Mouse (Mus musculus) heart, embryonic 10.5 days (tissue): Measurements from ENCODE around the gene Stk19. TPM values are rescaled to one million over a fixed set of nuclear protein-coding genes. Genes with fewer than 3 reads are reported as not detected.
"Not testable (repeated sequence)": the region's sequence is repeated elsewhere in the genome, so short reads cannot be mapped to it uniquely, and the experiment has no call there.

ENCODE experiments used
- DNase-seq: peaks from one replicate; pipeline ENCODE4 v3.0.0-alpha.2; 2017; ENCODE audit warnings: low spot score
- H3K27ac ChIP-seq: fragments of 300-500 bp; sonication (generic); 2 replicates; pipeline ENCODE4 v1.5.1; 2016; ENCODE audit warnings: mild to moderate bottlenecking
- H3K27me3 ChIP-seq: fragments of 300-500 bp; sonication (generic); 2 replicates; pipeline ENCODE4 v1.6.1; 2016; ENCODE audit warnings: mild to moderate bottlenecking; ENCODE audit not compliant: poor library complexity, insufficient read depth, severe bottlenecking
- H3K36me3 ChIP-seq: fragments of 300-500 bp; sonication (generic); 2 replicates; pipeline ENCODE4 v1.6.1; 2016; ENCODE audit warnings: mild to moderate bottlenecking, moderate library complexity
- H3K4me1 ChIP-seq: fragments of 300-500 bp; sonication (generic); 2 replicates; pipeline ENCODE4 v1.6.1; 2016; ENCODE audit warnings: mild to moderate bottlenecking
- H3K4me3 ChIP-seq: fragments of 300-500 bp; sonication (generic); 2 replicates; pipeline ENCODE4 v1.5.1; 2016; ENCODE audit warnings: mild to moderate bottlenecking, moderate library complexity
- H3K9me3 ChIP-seq: fragments of 300-500 bp; sonication (generic); 2 replicates; pipeline ENCODE4 v1.6.1; 2016; ENCODE audit warnings: mild to moderate bottlenecking, moderate library complexity
- WGBS: fragments of 180-500 bp; shearing (Covaris S2); methylation state at CpG from one replicate; pipeline ENCODE4 v1.1.7; 2016; 5-methylcytosine and 5-hydroxymethylcytosine counted together
- polyA plus RNA-seq: library from polyadenylated mRNA; unstranded; fragments of >200 nt; fragmentation: Nextera tagmentation; extraction: Ambion mirVana; gene quantifications from 2 replicates; pipeline ENCODE4 v1.2.1, GENCODE M21; 2016

The Stk19 gene
- polyA plus RNA-seq, 1 experiment from 2014 or later, result 22.3 TPM

- H3K4me1 ChIP-seq, result peaks cover 33% of the 10 kb centered on the region
- H3K9me3 ChIP-seq, result no peaks in the 10 kb centered on the region
- H3K27ac ChIP-seq, result peak overlapping the region; percentile 87
- DNase-seq, result peak; percentile 95
- 5% methylated on average over 48 of the region's 48 CpGs for WGBS
- no peaks in the 10 kb centered on the region for H3K27me3 ChIP-seq
- H3K4me3 ChIP-seq, result peak overlapping the region; percentile 94
- peaks cover 55% of the 10 kb centered on the region for H3K36me3 ChIP-seq
Measured at GRCm38 (mm10) chr17:34836155-34836855, 440 bp downstream of the Stk19 start.

GRCm38 (mm10) chr17:34830776-34831175 is 6.0 kb downstream of the Stk19 start:
- 100% methylated on average over 1 of the region's 1 CpGs for WGBS
- H3K36me3 ChIP-seq, result peaks cover 76% of the 10 kb centered on the region
- not testable (repeated sequence) for DNase-seq, H3K27me3 ChIP-seq, H3K27ac ChIP-seq, H3K4me1 ChIP-seq, H3K9me3 ChIP-seq, H3K4me3 ChIP-seq

- Histone ChIP-seq H3K36me3 (no peaks in the 10 kb centered on the region), H3K27me3 (0 out of 2 replicates have a peak, but pooled peaks cover 12% of the 10 kb centered on the region), H3K4me3 (no peak overlapping the region), H3K9me3 (no peaks in the 10 kb centered on the region), H3K27ac (no peak overlapping the region), H3K4me1 (no peaks in the 10 kb centered on the region)
- 72% methylated on average over 7 of the region's 7 CpGs for WGBS
- no peak for DNase-seq
Measured at GRCm38 (mm10) chr17:34814818-34815370, 21.9 kb downstream of the Stk19 start.

GRCm38 (mm10) chr17:34813747-34814146 is 23.0 kb downstream of the Stk19 start:
- WGBS, result 50% methylated on average over 12 of the region's 12 CpGs
- not testable (repeated sequence) for H3K36me3 ChIP-seq, DNase-seq

GRCm38 (mm10) chr17:34811275-34811674 is 25.5 kb downstream of the Stk19 start:
- no peaks in the 10 kb centered on the region for H3K4me1 ChIP-seq
- H3K27ac ChIP-seq, result no peak overlapping the region
- H3K27me3 ChIP-seq, result 0 out of 2 replicates have a peak, but pooled peaks cover 12% of the 10 kb centered on the region
- no peak for DNase-seq
- WGBS, result 69% methylated on average over 15 of the region's 15 CpGs
- H3K36me3 ChIP-seq, result no peaks in the 10 kb centered on the region
- no peaks in the 10 kb centered on the region for H3K9me3 ChIP-seq
- no peak overlapping the region for H3K4me3 ChIP-seq

More at GRCm38 (mm10) chr17:34813747-34814146, 23.0 kb downstream of the Stk19 start:
- H3K4me3 ChIP-seq, H3K27ac ChIP-seq, H3K9me3 ChIP-seq, H3K4me1 ChIP-seq: not testable (repeated sequence)
- 0 out of 2 replicates have a peak, but pooled peaks cover 12% of the 10 kb centered on the region for H3K27me3 ChIP-seq

GRCm38 (mm10) chr17:34810811-34811210 is 25.9 kb downstream of the Stk19 start:
- 78% methylated on average over 8 of the region's 8 CpGs for WGBS
- H3K4me3 ChIP-seq, H3K4me1 ChIP-seq, H3K9me3 ChIP-seq, H3K27ac ChIP-seq, DNase-seq, H3K36me3 ChIP-seq: not testable (repeated sequence)
- 0 out of 2 replicates have a peak, but pooled peaks cover 12% of the 10 kb centered on the region for H3K27me3 ChIP-seq

GRCm38 (mm10) chr17:34810411-34810810 is 26.3 kb downstream of the Stk19 start:
- not testable (repeated sequence) for H3K9me3 ChIP-seq, H3K36me3 ChIP-seq, H3K4me1 ChIP-seq, H3K4me3 ChIP-seq, H3K27ac ChIP-seq, DNase-seq
- 87% methylated on average over 5 of the region's 5 CpGs for WGBS
- 0 out of 2 replicates have a peak, but pooled peaks cover 12% of the 10 kb centered on the region for H3K27me3 ChIP-seq

- Histone ChIP-seq H3K27ac (no peak overlapping the region), H3K4me1 (no peaks in the 10 kb centered on the region), H3K27me3 (0 out of 2 replicates have a peak, but pooled peaks cover 7% of the 10 kb centered on the region), H3K9me3 (peaks cover 5% of the 10 kb centered on the region), H3K4me3 (no peak overlapping the region), H3K36me3 (no peaks in the 10 kb centered on the region)
- peak; percentile 58 for DNase-seq
- WGBS, result 72% methylated on average over 6 of the region's 6 CpGs
Measured at GRCm38 (mm10) chr17:34808599-34809205, 28.0 kb downstream of the Stk19 start.

- Histone ChIP-seq H3K27ac (no peak overlapping the region), H3K9me3 (peaks cover 5% of the 10 kb centered on the region), H3K27me3 (0 out of 2 replicates have a peak, but pooled peaks cover 7% of the 10 kb centered on the region), H3K4me1 (no peaks in the 10 kb centered on the region), H3K36me3 (no peaks in the 10 kb centered on the region), H3K4me3 (no peak overlapping the region)
- WGBS, result 66% methylated on average over 3 of the region's 3 CpGs
- peak; percentile 51 for DNase-seq
Measured at GRCm38 (mm10) chr17:34807176-34807575, 29.6 kb downstream of the Stk19 start.

GRCm38 (mm10) chr17:34804871-34805562 is 31.7 kb downstream of the Stk19 start:
- H3K9me3 ChIP-seq, result peaks cover 5% of the 10 kb centered on the region
- no peak overlapping the region for H3K4me3 ChIP-seq
- no peaks in the 10 kb centered on the region for H3K27me3 ChIP-seq
- no peaks in the 10 kb centered on the region for H3K36me3 ChIP-seq
- no peaks in the 10 kb centered on the region for H3K4me1 ChIP-seq
- WGBS, result 69% methylated on average over 6 of the region's 6 CpGs
- DNase-seq, result peak; percentile 63
- no peak overlapping the region for H3K27ac ChIP-seq

- not testable (repeated sequence) for H3K9me3 ChIP-seq, H3K36me3 ChIP-seq, DNase-seq, H3K4me1 ChIP-seq, H3K27me3 ChIP-seq, H3K4me3 ChIP-seq, H3K27ac ChIP-seq
- WGBS, result 87% methylated on average over 6 of the region's 6 CpGs
Measured at GRCm38 (mm10) chr17:34804301-34804700, 32.4 kb downstream of the Stk19 start, which contains the start of gene Cyp21a1. TSS of gene Cyp21a1 (minus strand) at chr17:34804561.

- not testable (repeated sequence) for H3K36me3 ChIP-seq, H3K9me3 ChIP-seq, H3K27me3 ChIP-seq, H3K27ac ChIP-seq, H3K4me1 ChIP-seq, H3K4me3 ChIP-seq
- 88% methylated on average over 6 of the region's 6 CpGs for WGBS
- DNase-seq, result peak; percentile 22
Measured at GRCm38 (mm10) chr17:34803367-34803766, 33.4 kb downstream of the Stk19 start.

GRCm38 (mm10) chr17:34802756-34803155 is 34.0 kb downstream of the Stk19 start:
- H3K4me1 ChIP-seq, H3K9me3 ChIP-seq: not testable (repeated sequence)
- 90% methylated on average over 9 of the region's 9 CpGs for WGBS

More at GRCm38 (mm10) chr17:34802756-34803155, 34.0 kb downstream of the Stk19 start:
- not testable (repeated sequence) for H3K27me3 ChIP-seq, H3K36me3 ChIP-seq, H3K4me3 ChIP-seq, H3K27ac ChIP-seq
- DNase-seq, result peak; percentile 58
